Mouse (Mus musculus): ENCODE data around the gene Tbc1d20.
"Not testable (repeated sequence)": the region's sequence is repeated elsewhere in the genome, so short reads cannot be mapped to it uniquely, and the experiment has no call there.

The Tbc1d20 gene

DNA sequence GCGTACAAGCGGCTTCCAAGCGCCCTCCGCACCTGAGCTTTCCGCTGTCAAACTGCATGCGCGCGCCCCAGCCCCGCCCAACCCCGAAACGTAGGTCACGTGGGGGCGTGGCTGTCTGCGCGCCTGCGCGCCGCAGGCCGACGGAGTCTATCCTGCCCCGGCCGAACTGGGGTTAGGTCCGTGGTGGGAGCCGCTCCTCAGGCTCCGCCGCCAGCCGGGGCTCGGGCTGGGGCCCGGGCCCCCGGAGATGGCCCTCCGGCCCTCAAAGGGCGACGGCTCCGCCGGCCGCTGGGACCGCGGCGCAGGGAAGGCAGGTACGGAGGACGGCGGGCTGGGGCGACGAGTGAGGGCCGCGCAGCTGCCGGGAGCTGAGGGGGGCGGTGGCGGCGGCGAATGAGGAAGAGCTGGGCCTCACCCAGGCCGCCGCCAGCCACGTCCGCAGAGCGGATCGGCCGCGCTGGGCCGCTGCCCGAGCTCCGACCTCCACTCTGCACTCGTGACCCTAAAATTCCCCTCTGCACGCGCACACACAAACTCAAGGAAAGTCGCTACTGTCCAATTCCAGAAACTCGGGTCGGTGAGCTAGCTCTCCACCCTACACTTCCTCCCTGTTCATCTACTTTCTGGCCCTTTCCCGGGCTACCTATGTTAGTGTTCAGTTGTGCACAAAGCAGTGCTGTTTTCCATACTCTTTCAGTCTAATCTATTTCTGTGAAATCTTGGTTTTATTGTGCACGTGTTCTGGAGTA, at the start of gene Tbc1d20:
Tbc1d20 (plus strand) TSS at position 102 of the 749 bp plus-strand sequence.
- DNase-seq (ENCODE audit: extremely low spot score): peak; percentile 88

DNA sequence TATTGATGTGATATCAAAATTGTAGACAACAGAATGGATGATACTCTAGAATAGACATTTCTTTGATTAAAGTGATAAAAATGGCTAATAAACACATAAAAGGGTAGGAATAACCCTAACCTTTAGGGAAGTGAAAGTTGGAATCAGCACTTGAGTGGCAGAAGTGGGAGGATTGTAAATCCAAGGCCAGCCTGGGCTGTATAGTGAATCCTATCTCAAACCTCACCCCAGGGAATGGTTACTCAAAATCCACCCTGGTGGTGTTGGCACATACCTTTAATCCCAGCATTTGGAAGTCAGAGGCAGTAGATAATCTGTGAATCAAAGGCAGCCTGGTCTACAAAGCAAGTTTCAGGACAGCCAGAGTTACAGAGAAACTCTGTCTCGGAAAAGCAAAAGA, 46.4 kb upstream of the Tbc1d20 start:
- DNase-seq (ENCODE audit: extremely low spot score): no peak

DNA sequence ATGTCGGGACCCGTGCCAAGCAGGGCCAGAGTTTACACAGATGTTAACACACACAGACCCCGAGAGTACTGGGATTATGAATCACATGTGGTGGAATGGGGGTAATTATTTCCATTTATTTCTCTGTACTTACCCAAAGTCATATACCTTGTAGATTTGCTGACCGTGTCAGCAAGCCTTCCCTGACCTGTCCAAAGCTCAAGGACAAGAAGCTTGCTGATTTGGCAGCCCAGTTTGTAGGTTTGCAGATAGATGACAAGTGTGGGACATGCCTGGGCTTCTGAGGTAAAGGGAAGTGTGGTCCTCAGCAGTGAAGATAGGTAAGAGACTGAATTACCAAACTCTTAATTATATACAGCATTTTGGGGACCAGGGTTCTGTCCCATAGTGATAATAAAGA, 43.1 kb upstream of the Tbc1d20 start:
- DNase-seq (ENCODE audit: extremely low spot score): no peak

DNA sequence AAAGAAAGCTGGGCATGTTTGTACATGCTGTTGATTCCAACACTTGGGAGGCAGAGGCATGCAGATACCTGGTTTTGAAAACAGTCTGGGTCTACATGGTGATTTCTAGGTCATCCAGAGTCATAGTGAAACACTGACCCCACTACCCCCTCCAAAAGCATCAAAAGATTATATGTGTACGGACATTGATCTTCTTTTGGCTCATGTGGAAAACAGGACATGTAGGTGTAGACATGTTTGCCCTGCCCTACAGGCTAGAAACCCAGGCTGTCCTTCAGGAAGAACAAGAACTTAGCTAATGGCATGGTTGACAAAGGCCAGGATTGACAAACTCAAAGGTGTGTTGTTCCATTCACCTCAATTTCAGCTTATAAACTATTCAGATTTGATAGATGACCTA, 33.9 kb upstream of the Tbc1d20 start:
- DNase-seq (ENCODE audit: extremely low spot score): no peak

DNA sequence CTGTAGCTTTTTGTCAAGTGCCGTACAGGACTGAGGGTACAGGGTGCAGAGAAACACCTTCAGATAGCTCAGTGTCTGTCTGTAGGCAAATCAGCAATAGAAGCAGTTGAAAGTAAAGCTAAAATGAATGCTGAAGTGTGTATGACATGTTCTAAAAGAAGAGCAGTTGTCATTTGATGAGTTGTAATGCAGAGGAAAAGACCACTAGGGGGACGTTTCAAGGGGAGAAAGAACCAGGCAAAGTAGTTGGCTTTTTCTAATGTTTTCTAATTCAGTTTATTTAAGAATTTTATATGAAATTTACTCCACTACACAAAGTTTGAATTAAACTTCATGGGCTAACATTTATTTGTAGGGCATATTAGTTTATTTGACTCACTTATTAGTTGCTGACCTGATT, 20.0 kb upstream of the Tbc1d20 start:
- DNase-seq (ENCODE audit: extremely low spot score): no peak

DNA sequence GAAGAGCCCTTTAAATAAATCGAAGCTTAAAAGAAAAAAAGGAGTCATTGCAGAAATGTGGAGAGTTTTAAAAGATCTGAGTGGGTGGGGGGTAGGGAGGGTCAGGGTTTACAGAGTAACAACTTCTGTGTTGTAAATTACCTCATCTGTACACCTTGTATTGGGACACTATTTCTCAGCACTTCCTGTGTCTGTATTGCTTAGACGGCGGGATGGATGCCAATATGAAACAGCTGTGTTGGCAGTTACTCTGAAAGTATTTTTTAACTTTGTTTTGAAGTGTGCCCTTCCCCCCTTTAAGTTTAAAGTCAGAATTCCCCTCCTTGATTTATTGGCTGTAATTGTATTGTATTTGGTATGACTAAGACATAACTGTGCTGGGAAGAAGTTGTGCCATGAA, 12.2 kb upstream of the Tbc1d20 start:
- DNase-seq (ENCODE audit: extremely low spot score): no peak

DNA sequence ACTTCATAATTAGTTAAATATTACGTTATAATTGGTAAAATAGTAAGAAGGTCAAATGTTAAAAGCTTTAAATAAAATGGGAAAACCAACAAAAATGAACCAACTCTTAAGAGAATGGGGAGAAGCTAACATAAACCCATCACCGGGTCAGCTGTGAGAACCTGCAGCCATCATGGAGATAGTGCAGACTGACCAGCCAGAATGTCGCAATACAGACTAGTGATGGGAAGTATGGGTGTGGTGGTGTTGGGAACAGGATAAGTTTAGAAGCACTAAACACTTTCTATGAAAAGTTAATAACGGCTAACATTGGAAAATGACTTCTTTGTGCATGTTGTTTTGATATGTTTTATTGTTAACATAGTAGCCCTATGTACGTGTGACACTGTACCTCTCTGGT, 6.1 kb upstream of the Tbc1d20 start:
- DNase-seq (ENCODE audit: extremely low spot score): no peak

DNA sequence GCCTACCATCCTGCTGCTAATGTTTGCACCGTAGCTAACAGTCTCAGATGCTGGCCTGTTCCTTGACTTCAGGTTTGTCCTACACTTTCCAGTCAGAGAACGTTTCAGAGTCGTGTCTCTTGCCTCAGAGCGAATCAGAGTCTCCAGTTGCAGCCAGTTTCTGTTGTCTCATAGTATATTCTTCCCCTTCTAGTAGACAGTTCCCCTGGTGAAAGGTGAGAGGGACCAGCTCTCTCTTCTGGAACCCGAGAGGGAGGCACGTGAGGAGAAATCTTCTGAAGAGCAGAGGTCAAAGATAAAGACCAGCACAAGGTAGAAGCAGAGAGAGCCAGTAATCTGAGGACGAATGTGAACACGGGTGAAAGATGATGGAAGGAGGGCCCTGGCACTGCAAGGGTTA, 5.6 kb upstream of the Tbc1d20 start:
- no peak for DNase-seq (ENCODE audit: extremely low spot score)

DNA sequence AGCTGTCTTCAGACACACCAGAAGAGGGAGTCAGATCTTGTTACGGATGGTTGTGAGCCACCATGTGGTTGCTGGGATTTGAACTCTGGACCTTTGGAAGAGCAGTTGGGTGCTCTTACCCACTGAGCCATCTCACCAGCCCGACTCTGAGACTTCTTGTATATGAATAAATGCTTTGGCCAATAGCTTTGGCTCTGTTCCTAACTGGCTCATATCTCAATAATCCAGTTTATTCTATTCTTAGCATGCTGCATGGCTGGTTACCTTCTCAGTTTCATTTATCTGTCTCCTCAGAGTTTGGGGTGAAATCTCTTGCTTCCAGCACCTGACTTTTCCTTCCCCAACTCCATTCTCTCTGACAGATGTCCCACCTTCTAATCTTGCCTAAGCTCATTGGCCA, 4.0 kb upstream of the Tbc1d20 start:
- not testable (repeated sequence) for DNase-seq (ENCODE audit: extremely low spot score)

DNA sequence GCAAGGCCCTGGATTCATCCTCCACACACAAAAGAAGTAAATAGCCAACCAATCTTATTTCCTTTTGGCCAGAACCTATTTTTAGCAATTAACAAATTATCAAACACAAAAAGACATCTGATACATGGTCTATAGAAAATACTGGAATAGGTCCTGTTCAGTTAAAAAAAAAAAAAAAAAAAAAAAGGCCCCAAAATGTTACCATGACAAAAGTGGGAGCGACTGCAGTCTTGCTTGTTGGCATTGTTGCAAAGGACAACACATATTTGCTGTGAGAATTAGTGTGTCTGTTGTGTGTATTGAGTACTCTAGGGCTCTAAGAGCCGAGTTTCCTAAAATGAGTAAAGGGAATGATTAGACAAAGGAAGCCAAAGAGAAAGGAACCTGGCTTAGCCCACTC, 1.2 kb upstream of the Tbc1d20 start:
- DNase-seq (ENCODE audit: extremely low spot score): no peak

DNA sequence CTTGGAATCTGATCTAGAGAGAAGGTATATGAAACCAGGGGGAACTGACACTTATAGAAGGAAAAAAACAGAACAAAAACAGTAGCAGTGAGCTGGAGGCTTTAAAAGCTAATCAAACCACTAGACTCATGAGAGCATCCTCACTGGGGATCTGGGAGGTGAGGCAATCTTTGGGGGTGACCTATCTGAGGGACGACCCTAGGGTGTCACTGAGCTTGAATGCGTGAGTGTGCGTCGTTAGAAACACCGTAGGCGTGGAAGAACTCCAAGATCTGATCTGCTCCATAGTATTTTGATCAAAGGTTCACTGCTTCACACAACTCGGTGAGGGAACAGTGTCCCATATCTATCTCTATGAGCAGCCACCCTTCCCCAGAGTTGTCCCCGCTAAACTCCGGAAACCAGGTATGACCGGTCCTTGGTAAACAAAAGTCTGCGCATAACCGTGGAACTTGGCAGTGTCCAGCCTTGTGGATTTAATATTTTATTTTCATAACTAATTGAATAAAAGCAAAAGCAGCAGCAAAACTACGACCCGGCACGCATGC, 375 bp upstream of the Tbc1d20 start:
- DNase-seq (ENCODE audit: extremely low spot score): no peak

DNA sequence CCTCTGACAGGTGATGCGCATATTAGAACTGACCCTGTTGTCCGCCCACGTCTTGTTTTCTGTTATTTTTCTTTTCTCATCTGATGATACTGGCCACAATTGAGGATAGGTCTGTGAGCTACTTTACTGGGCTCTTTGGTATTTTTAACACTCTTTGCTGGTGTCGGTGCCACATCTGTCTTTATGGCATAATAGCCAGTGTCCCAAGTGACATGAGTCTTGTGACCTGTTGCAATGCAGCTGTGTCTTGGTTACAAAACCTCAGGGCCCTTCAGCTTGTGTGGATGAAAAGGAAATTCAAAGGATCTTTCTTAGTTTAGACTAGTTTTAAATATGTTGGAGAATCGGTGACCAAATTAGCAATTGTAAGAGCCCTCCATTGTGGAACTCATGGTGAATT, 913 bp downstream of the Tbc1d20 start:
- no peak for DNase-seq (ENCODE audit: extremely low spot score)

DNA sequence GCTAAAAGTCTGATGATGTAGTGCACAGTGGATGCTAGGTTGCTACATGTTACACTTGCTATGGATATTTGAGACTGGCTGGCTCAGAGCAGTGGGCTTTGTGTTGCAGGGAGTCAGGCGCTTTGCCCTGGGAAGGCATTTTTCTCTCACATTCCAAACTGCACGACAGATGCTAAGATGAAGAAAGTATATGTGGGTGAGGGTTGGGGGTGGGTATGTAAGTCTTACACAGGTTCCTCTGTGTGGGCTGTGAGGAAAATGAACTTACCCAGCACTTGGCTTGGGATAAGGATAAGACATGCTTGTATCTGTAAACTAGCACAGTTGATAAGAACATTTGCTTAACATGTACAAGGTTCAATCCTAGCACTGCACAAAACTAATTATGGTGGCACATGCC, 9.2 kb downstream of the Tbc1d20 start:
- no peak for DNase-seq (ENCODE audit: extremely low spot score)

DNA sequence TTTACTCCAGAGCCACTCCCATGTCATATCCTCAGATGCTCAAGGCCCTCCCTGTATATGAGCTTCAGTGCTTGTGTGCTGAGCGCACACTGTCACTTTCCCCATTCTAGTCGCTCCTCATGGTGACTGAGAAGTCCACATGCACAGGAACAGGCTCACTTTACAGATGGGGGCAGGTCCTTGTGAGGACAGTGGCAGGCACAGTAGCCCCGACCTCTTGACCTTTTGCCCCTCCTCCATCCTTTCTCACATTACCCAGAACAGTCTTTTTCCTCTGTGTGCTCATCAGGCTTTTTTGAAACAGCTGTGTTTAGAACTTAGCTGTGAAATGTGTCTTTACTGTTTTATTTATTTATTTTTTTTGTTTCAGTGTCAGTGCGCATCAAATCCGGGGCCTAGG, 10.2 kb downstream of the Tbc1d20 start:
- peak; percentile 58 for DNase-seq (ENCODE audit: extremely low spot score)

DNA sequence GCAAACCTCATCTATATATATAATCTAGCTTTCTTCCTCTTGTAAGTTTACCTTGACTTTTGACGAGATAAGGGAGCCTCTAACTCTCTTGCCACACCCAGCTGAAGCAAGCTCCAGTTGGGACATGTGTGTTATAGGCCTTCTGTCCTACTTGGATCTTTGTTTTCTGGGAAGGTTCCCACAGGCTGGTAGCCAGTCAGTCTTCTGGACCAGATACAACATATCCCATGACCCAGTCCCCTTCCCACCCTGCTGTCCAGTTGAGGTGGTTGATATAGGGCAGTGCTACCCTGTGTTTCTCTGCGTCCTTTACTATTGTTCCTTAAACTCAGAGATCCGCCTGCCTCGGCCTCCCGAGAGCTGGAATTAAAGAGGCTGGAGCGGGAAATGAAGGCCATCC, 11.9 kb downstream of the Tbc1d20 start:
- DNase-seq (ENCODE audit: extremely low spot score): no peak

DNA sequence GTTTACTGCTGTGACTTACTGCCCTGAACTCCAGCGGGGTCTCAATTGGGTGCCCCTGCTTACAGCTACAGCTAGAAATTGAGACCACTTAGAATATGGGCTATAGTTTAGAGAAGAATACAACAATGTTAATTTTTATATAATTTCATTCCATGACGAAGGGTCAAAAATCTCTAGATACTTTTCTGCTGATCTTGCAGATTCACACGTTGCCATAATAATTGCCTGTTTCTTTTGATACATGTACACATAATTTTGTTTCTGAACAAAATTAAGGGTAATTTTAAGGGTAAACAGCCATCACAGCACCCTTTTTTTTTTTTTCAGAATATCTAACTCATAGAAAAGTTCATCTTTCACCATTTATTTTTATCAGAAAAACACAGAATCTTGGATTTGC, 13.6 kb downstream of the Tbc1d20 start:
- no peak for DNase-seq (ENCODE audit: extremely low spot score)

DNA sequence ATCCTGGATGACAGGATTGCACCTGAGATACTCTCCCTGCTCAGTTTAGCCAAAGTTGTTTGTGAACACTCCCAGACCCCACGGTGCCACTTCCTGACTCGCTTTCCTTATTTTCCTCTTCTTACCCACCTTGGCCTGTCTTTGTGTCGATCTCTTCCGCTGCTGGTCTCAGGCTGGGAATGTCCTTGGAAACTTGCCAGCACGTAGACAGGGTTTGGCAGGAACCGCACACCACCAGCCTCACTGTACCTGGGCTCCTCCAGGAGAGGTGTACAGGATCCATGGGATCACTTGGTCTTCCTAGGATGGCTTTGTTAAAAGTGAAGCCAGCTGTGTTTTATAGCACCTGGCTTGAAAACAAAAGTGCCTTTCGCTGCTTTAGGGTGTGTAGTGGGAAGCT, 19.4 kb downstream of the Tbc1d20 start:
- no peak for DNase-seq (ENCODE audit: extremely low spot score)

DNA sequence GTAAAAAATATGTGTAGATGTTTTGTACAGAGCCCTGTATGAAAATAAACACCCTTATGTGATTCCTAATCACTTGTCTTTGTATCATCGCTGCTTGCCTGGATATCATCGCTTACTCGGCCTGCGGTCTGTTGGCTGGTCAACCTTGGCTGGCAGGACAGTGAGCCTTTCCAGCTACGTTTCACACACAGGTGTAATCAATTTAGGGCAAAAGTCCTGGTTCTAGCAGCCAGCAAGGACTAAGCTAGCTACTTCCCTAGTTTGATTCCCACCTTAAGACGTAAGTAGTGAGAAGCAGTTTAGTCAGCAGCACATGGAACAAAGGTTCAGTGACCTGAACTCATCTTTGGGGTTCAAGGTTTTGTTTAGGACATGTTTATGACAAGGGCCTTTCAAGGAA, 20.3 kb downstream of the Tbc1d20 start:
- DNase-seq (ENCODE audit: extremely low spot score): no peak

DNA sequence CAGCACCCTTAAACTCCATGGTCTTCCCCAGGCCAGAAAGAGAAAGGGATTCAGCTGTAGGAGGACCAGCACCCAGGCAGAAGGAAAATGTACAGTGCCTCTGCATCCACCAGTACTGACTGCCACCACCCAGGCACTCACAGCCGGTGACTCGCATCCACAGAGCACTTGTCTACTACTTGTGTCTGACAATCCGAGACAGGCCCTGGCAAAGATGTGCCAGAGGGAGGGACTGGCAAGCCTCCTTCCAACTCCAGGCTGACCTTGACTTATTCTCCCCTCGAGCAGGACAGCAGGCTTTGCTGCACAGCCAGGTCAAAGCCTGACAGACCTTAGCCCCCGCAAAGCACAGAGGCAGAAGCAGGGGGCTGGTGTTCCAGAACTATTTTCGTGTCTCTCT, 23.4 kb downstream of the Tbc1d20 start:
- no peak for DNase-seq (ENCODE audit: extremely low spot score)

DNA sequence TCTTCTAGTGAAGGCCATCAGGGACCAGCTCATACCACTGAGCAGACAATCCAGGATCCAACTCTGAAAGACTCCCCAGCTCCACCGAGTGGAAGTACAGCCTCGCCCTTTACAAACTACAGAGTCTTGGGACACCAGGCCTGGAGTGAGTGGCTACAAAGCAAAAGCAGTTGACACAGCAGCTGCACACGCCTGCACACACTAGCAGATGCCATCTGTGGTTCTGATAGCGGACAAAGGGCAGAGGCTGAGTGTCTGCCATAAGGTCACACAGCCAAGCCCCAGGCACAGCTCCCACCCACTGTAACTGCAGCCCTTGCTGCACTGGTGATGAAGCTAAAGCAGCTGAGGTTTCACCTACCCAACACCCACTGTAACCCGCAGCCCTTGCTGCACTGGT, 27.9 kb downstream of the Tbc1d20 start:
- DNase-seq (ENCODE audit: extremely low spot score): no peak

DNA sequence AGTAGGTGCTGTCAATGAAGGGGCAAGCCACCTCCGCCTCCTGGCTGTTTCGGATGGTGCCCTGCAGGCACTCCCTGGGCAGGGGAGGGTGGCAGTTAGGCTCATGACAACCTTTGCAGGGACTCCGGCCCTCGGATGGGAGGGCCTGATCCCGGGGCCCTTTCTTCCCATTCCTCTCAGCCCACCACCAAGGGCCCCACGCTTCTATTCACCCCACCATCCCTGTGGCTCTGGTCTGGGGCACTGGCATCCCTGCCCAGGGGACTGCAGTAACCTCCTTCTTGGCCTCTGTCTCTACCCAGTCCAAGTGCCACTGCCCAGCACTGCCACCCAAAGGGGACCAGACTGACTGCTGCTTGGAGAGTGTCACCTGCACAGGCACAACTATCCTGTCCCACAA, 28.6 kb downstream of the Tbc1d20 start:
- no peak for DNase-seq (ENCODE audit: extremely low spot score)

DNA sequence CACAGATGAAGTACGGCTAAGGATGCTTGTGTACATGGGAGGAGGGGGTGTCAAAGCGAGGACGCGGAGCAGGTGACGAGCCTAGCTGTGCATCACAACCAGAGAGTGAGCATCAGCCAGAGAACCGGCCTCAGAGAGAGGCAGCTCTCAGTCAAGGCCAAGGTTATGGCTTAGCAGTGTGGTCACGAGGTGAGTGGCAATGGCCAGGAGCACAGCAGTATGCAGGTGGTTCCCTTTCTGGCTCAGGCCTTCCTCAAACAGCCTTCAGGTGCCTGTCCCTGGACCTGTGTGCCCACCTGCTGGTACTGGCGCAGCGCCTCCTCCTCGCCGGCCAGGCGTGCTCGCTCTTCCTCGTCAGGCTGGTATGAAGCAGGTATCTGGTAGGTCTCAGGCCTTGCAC, 30.3 kb downstream of the Tbc1d20 start:
- DNase-seq (ENCODE audit: extremely low spot score): no peak

DNA sequence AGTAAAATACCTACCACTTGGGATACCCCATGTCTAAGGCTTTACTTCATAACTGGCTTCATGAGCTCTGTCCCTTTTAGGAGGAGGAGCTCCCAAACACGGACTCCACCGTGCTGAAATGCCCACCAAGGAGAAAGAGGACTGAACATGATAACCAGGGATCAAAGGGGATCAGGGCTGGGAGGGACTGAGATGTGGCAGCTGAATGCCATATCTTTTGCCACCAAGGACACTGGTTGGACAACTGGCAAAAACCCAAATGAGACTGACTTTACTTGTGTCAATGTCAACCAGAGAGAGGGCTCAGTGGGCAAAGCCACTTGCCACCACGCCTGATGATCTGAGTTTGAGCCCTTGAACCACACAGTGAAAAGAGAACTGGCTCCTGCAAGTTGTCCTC, 31.2 kb downstream of the Tbc1d20 start:
- DNase-seq (ENCODE audit: extremely low spot score): no peak

DNA sequence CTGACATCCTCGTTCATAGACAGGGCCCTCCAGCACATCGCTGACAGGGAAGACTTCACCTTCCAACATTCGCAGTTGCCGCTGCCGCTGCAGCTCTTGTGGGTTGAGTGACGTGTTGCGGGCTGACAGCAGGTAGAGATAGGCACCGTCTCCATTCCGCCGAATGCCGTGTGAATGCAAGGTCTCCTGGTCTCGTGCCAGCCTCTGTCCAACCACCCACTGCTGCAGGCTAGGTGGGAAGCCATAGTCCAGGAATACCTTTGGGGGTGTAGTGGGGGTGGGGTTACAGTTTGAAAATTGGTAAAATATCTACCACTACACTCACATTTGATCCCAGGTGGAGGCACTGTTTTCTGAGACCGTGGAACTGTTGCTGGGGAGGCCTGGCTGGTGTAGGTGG, 32.5 kb downstream of the Tbc1d20 start:
- DNase-seq (ENCODE audit: extremely low spot score): no peak

Data from embryo, embryonic 9.5 days (tissue).